Mouse (Mus musculus) naive thymus-derived CD4-positive, alpha-beta T cell, adult 2 months (primary cell): ENCODE measurements around the gene Dbi.

Experiments
- DNase-seq: peaks from one replicate; pipeline ENCODE4 v3.0.0-alpha.2; 2011; ENCODE audit warnings: low read depth

Gene Dbi

GRCm38 (mm10) chr1:120083921-120084517 is 36.9 kb downstream of the Dbi start:
- no peak for DNase-seq

GRCm38 (mm10) chr1:120082957-120083585 is 37.8 kb downstream of the Dbi start:
- DNase-seq: no peak

GRCm38 (mm10) chr1:120080632-120081031 is 40.2 kb downstream of the Dbi start:
- no peak for DNase-seq

- no peak for DNase-seq
Measured at GRCm38 (mm10) chr1:120077746-120078410, 43.0 kb downstream of the Dbi start.

GRCm38 (mm10) chr1:120075507-120075906 is 45.4 kb downstream of the Dbi start:
- no peak for DNase-seq

- no peak for DNase-seq
Measured at GRCm38 (mm10) chr1:120074931-120075330, 45.9 kb downstream of the Dbi start.

- no peak for DNase-seq
Measured at GRCm38 (mm10) chr1:120074307-120074702, 46.6 kb downstream of the Dbi start.

- DNase-seq: no peak
Measured at GRCm38 (mm10) chr1:120073519-120074306, 47.2 kb downstream of the Dbi start, which contains the start of gene Tmem37. Tmem37 (minus strand) TSS chr1:120074074.

- DNase-seq: no peak
Measured at GRCm38 (mm10) chr1:120072900-120073299, 48.0 kb downstream of the Dbi start.

- DNase-seq: no peak
Measured at GRCm38 (mm10) chr1:120071133-120071532, 49.7 kb downstream of the Dbi start.

- no peak for DNase-seq
Measured at GRCm38 (mm10) chr1:120070168-120070567, 50.7 kb downstream of the Dbi start.

- DNase-seq: no peak
Measured at GRCm38 (mm10) chr1:120069120-120069519, 51.8 kb downstream of the Dbi start.

GRCm38 (mm10) chr1:120066625-120067024 is 54.3 kb downstream of the Dbi start:
- no peak for DNase-seq

GRCm38 (mm10) chr1:120066159-120066558 is 54.7 kb downstream of the Dbi start:
- no peak for DNase-seq

- no peak for DNase-seq
Measured at GRCm38 (mm10) chr1:120064036-120064682, 56.7 kb downstream of the Dbi start.
